Mouse (Mus musculus) thymus, adult 18-20 months (tissue): ENCODE data around the gene Tmem189.
A peak's percentile ranks its signal among the peaks of the same experiment; 100 is the strongest.
"Not testable (repeated sequence)": the region's sequence is repeated elsewhere in the genome, so short reads cannot be mapped to it uniquely, and the experiment has no call there.

Source experiments
- DNase-seq, 2 experiments: peaks; one replicate each; pipeline ENCODE4 v3.0.0; 2022; ENCODE audit warnings: mixed read lengths in 2 of 2

Gene Tmem189

GRCm38 (mm10) chr2:167617034-167617433, 72.6 kb downstream of the Tmem189 start:
- DNase-seq: no peak

DNA sequence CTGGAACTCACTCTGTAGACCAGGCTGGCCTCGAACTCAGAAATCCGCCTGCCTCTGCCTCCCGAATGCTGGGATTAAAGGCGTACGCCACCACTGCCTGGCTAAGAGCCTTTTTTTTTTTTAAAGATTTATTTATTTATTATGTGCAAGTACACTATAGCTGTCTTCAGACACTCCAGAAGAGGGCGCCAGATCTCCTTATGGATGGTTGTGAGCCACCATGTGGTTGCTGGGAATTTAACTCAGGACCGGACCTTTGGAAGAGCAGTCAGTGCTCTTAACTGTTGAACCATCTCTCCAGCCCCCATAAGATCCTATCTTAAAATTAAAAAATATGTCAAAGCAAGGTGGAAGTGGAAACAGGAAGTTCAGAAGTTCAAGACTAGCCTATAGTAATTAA, 76.3 kb downstream of the Tmem189 start:
- not testable (repeated sequence) for DNase-seq

GRCm38 (mm10) chr2:167612122-167612521, 77.5 kb downstream of the Tmem189 start:
- no peak for DNase-seq

DNA sequence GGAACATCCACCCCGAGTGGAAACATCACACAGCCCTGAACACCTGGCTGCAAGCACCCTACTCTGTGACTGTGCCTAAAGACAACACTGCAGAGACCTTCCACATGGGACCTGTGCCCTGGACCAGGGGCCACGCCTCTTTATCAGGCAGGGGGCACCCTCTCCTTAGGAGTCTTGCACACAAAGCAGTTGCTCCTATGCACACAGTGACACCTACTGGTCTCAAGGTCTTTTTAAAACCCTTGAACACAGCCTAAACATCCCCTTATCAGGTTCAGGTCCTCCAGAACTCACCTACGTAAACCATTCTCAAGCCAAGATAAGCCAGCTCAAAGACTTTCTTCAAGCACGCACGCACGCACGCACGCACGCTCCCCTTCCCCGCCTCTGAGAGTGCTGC, 78.3 kb downstream of the Tmem189 start:
- DNase-seq: no peak

DNA sequence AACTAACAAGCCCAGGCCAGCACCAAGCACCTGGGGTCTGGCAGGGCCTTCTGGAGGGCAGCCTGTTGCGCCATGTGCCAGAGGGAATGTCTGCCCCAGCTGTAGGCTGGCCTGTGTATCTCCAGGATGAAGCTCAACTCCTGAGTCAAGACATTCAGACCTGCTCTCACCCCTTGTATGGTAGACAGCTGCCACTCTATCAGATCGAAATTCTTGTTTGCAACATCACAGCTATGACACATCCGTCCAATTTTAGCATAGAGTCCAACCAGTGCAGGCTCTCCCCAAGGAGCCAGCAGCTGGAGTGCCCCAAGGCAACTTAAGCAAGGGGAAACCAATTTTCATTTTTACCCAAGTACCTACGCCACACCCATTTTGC, 82.9 kb downstream of the Tmem189 start:
- no peak for DNase-seq

- no peak for DNase-seq
Observed at GRCm38 (mm10) chr2:167605817-167606744, 83.5 kb downstream of the Tmem189 start.

- DNase-seq: peak; percentile 64 to 71
Observed at GRCm38 (mm10) chr2:167605178-167605794, 84.3 kb downstream of the Tmem189 start.

DNA sequence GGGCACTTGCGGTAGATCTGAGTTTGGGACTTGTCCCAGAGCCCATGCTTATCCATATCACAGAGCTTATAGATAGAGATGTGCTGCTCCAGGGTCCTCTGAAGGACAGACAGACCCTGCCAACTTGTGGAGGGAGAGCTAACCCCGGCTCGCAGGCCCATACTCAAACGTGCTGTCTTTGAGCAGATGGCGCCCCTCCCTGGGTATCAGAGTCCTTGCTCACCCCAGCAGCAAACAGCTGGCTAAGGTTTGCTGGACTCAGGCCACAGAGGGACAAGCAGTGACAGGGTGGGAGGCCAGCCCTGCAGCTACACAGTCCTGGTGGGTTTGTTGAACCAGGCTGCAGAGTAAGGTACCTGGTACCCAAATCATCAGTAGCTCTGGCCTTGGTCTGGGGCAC, 86.6 kb downstream of the Tmem189 start:
- DNase-seq: no peak

DNA sequence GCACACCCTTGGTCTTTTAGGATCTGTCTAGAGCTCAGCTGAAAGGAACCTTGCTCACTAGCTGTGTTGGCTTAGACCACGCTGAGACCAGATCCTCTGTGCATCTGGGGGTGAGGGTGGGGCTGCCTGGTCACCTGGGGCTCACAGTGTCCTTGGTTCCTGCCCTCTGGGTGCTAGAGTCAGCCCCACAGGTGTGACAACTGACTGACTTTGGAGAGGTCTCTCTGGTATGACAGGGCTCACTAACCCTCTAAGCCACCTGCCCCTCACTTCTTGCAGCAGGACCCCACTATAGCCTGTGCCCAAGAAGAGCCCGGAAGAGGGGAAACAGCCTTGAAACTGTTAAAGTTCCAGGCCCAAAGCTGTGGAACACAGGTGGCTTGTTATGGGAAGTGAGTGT, 87.3 kb downstream of the Tmem189 start:
- DNase-seq: no peak

- no peak for DNase-seq
Observed at GRCm38 (mm10) chr2:167600481-167600995, 89.1 kb downstream of the Tmem189 start.

DNA sequence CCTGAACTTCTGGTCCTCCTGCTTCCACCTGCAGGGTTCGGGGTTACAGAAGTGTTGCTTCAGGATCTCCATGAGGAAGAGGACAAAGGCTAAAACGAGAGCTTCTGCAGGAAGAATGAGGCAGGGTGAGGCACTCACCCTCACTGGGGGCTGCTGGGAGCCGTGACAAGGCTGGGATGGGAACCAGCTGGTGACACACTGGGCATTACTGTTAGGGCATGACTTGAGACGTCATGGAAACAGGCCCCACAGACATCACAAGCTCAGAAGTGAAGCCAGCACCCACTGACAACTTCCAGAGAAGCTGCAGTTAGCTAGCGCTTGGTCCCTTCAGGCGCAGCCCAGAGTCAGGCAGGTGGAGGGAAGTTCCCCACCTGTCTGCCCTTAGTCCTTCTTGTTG, 89.7 kb downstream of the Tmem189 start:
- no peak for DNase-seq

DNA sequence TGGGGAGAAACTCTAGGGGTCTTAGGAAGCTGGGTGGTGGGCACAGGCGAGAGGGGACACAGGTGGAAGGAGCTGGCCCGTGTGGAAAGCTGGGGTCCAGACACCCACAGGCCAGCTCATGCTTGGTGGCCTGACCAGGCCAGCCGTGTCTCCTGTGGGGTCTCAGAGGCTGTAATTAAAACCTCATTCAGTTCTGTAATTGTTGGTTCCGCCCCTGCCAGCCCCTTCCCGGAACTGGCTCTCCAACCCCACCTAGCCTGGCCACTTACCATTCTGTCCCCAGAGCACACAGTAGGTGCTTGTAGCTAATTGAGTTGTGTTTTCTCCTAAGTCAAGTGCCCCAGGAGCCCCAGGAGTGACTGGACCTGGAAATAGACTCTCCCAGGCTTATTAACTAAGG, 90.4 kb downstream of the Tmem189 start:
- DNase-seq: no peak

- no peak for DNase-seq
Observed at GRCm38 (mm10) chr2:167597492-167598186, 92.0 kb downstream of the Tmem189 start.

GRCm38 (mm10) chr2:167596726-167597491, 92.7 kb downstream of the Tmem189 start:
- DNase-seq: no peak

DNA sequence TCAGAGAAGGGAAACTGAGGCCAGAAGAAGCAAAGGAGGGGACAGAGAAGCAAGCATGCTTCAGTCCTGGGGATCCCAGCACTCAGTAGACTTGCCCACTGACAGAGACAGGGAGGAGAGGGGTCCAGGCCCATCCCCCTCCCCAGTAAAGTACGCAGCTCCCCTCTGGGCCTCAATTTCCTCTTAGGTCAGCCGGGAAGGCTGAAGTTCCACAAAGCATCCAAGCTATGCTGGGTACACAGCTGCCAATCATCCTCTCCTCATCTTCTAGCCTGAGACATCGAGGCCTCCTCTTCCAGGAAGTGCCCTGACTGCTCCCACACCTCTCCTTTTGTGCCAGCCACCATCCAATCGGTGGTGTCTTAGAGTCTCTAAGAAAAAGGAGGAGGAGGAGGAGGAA, 93.4 kb downstream of the Tmem189 start:
- no peak for DNase-seq

DNA sequence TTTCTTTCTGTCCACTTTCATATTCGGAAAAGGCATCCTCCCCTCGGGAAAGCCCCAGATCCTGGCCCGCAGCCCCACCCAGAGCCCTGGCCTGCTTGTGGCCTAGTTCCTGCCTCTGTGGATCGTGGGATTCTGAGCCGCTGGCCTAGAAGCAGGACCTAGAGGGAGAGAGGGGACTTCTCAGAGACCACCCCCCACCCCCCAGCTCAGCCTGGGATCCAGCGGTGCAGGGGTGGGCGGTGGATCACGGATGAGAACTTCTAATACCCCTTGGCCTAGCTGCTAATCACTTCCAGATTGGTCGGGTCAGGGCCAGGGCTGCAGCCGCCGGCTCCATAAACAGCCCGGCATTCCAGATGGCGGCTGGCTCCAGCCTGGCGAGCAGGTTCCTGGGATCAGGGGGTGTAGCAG, 93.9 kb downstream of the Tmem189 start:
- DNase-seq: no peak

- DNase-seq: no peak
Observed at GRCm38 (mm10) chr2:167594444-167594934, 95.1 kb downstream of the Tmem189 start.

- no peak for DNase-seq
Observed at GRCm38 (mm10) chr2:167593551-167594250, 95.9 kb downstream of the Tmem189 start.
